Mouse (Mus musculus): ENCODE measurements around the gene Nt5e.

Gene Nt5e

GRCm38 (mm10) chr9:88394852-88395251 is 67.9 kb downstream of the Nt5e start:
- no peak for DNase-seq

DNA sequence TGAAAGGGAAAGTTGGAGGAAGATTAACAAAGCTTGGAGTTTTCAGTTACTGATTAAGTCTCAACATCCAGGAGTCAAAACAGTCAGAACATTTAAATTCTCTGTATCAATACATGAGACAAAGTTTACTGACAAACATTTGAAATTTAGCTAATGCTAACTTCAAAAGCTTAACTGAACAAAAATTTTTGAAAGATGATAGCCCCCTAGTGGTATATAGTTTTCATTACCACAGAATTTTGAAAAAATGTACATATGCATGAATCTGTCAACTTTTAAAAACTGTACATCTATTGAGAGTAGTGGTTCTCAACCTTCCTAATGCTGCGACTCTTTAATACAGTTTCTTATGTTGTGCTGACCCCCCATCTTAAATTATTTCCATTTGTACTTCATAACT is 71.5 kb downstream of the Nt5e start:
- no peak for DNase-seq

- peak in 1 of 2 experiments; percentile 10 for DNase-seq
These were observed 77.1 kb downstream of the Nt5e start for GRCm38 (mm10) chr9:88404088-88404487.

DNA sequence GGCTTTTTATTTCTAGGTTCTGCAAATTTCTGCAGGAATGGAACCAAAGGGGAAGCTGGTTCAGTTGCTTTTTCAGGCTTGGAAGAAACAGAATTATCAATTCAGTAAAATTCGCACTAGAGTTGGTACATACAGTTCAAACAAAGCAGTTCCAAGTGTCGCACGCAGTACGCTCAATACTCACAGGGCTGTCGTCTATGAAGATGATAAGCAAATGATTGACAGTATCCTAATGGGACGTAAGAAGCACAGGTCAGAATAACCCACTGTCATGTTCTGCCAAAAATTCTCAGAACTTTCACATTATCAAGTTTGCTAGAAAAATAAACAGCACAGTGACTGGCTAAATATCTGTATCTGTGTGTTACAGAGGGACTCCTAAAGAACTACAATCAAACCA is 77.5 kb downstream of the Nt5e start:
- DNase-seq: no peak

- no peak for DNase-seq
These were observed 83.0 kb downstream of the Nt5e start for GRCm38 (mm10) chr9:88409978-88410377.

- no peak for DNase-seq
These were observed 89.8 kb downstream of the Nt5e start for GRCm38 (mm10) chr9:88416752-88417151.
